Mouse (Mus musculus) lung, postnatal 0 days (tissue): Measurements from ENCODE around the gene H1foo. TPM values are rescaled to one million over a fixed set of nuclear protein-coding genes. Genes with fewer than 3 reads are reported as not detected.
A peak's percentile ranks its signal among the peaks of the same experiment; 100 is the strongest.

ENCODE experiments used
- ATAC-seq: fragments of 200-750 bp; cut with Nextera tagmentation; 2 replicates; pipeline ENCODE4 v1.8.0; 2017; ENCODE audit warnings: moderate library complexity
- DNase-seq: peaks from one replicate; pipeline ENCODE4 v3.0.0-alpha.2; 2016; ENCODE audit warnings: low spot score
- H3K27ac ChIP-seq: fragments of 300-500 bp; sonication (generic); 2 replicates; pipeline ENCODE4 v1.5.1; 2014; ENCODE audit warnings: antibody characterized with exemption, mild to moderate bottlenecking, low read length, mixed read lengths
- H3K27me3 ChIP-seq: fragments of 300-500 bp; sonication (generic); replicated peaks from 2 replicates; pipeline ENCODE4 v1.6.1; 2014; ENCODE audit warnings: low read length, mixed read lengths; ENCODE audit not compliant: insufficient read depth
- H3K36me3 ChIP-seq: fragments of 300-500 bp; sonication (generic); 2 replicates; pipeline ENCODE4 v1.6.1; 2014; ENCODE audit warnings: low read length, mixed read lengths; ENCODE audit not compliant: insufficient read depth
- H3K4me1 ChIP-seq: fragments of 300-500 bp; sonication (generic); 2 replicates; pipeline ENCODE4 v1.6.1; 2014; ENCODE audit warnings: antibody characterized with exemption, low read depth, low read length, mixed read lengths; ENCODE audit not compliant: insufficient read depth
- H3K4me2 ChIP-seq: fragments of 300-500 bp; sonication (generic); replicated peaks from 2 replicates; pipeline ENCODE4 v1.6.1; 2014; ENCODE audit warnings: low read depth, mild to moderate bottlenecking, low read length, moderate library complexity, mixed read lengths
- H3K4me3 ChIP-seq: fragments of 300-500 bp; sonication (generic); 2 replicates; pipeline ENCODE4 v1.5.1; 2014; ENCODE audit warnings: low read depth, low read length
- H3K9ac ChIP-seq: fragments of 300-500 bp; sonication (generic); replicated peaks from 2 replicates; pipeline ENCODE4 v1.6.1; 2014; ENCODE audit warnings: low read depth, mild to moderate bottlenecking
- H3K9me3 ChIP-seq: fragments of 300-500 bp; sonication (generic); 2 replicates; pipeline ENCODE4 v1.6.1; 2016; ENCODE audit warnings: low read length, mixed read lengths
- CTCF ChIP-seq: IDR thresholded peaks from 2 replicates; pipeline ENCODE4 v1.5.1; 2016; ENCODE audit warnings: antibody characterized with exemption, mild to moderate bottlenecking
- EP300 ChIP-seq: IDR thresholded peaks from 2 replicates; pipeline ENCODE4 v1.6.1; 2016; ENCODE audit warnings: antibody characterized with exemption, mild to moderate bottlenecking, control low read depth
- WGBS: fragments of 180-500 bp; shearing (Covaris S2); extraction: QIAGEN DNeasy Blood & Tissue Kit; methylation state at CpG from one replicate; pipeline ENCODE4 v1.1.7; 2014; 5-methylcytosine and 5-hydroxymethylcytosine counted together
- polyA plus RNA-seq: library from polyadenylated mRNA; unstranded; fragments of >200 nt; fragmentation: Nextera tagmentation; extraction: Ambion mirVana; gene quantifications from 2 replicates; pipeline ENCODE4 v1.2.1, GENCODE M21; 2015

H1foo gene
- polyA plus RNA-seq, 1 experiment from 2014 or later: not detected

DNA sequence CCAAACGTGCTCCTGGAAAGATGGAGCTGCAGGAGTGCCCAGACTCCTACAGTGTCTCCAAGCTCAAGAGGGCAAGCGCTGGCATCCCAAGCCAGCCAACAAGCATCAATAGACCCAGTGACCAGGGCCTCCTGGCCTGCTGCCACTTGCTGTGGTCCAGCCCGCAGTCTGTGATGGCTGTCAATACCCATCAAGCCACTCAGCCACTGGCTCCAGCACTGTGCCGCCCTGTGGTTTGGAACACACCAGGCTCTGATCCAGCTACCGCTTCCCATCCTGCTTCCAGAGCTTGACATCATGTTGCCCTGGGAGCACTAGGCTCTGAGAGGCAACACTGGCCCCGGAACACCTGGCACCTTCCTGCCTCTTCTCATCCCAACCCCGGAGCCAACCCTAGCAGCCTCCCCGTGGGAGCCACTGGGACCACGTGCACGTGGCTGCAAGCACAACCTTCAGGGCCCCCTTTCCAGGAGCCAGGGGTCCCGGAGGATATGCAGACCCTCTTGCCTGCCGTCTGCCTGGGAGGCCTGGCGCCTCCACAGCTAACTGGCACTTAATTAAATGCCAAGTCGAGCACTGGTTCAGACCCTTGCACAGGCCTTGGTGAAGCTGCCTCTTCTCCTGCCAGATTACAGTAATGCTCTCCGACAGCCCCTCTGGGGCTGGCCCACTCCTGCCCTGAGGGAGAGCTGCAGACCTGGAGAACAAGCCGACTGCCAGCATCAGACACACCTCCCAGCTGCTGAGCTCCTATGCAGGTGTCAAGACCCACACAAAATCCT, 29.3 kb downstream of the H1foo start:
- Histone ChIP-seq H3K27ac (no peak overlapping the region), H3K4me2 (no peak overlapping the region), H3K27me3 (no peaks in the 10 kb centered on the region), H3K36me3 (peaks cover 33% of the 10 kb centered on the region), H3K9ac (no peak overlapping the region), H3K9me3 (no peaks in the 10 kb centered on the region), H3K4me1 (peaks cover 8% of the 10 kb centered on the region; the same call in 1 of the 2 replicates), H3K4me3 (no peak overlapping the region)
- DNase-seq (no peak), ATAC-seq (no peak)
- WGBS: 81% methylated on average over 16 of the region's 16 CpGs
- TF ChIP-seq EP300: no peak
- no peak for TF ChIP-seq CTCF

DNA sequence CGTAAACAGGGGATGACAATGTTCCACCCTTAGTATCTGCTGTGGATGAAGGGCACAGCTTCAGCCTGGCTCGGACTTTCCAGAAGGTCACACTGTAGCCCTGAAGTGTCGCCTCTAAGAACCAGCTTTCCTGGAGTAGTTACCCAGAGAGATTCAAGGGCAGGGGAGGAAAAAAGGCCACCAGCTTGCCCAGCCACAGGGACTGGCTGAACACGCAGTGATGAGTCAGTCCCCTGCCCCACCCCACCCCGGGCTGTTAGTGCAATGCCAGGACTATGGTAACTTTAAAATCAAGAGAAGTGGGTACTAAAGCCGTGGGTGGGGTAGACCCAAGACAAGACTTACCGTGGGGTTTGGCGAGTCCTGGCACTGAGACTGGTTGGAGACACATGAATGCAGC, 30.9 kb downstream of the H1foo start:
- H3K4me3 ChIP-seq: no peak overlapping the region
- WGBS: 78% methylated on average over 8 of the region's 8 CpGs
- no peak overlapping the region for H3K4me2 ChIP-seq
- ATAC-seq (no peak), DNase-seq (no peak)
- TF ChIP-seq EP300: no peak
- no peak for TF ChIP-seq CTCF
- H3K27me3 ChIP-seq: no peaks in the 10 kb centered on the region
- peaks cover 8% of the 10 kb centered on the region; the same call in 1 of the 2 replicates for H3K4me1 ChIP-seq
- no peaks in the 10 kb centered on the region for H3K9me3 ChIP-seq
- H3K27ac ChIP-seq: no peak overlapping the region
- no peak overlapping the region for H3K9ac ChIP-seq
- H3K36me3 ChIP-seq: peaks cover 34% of the 10 kb centered on the region

DNA sequence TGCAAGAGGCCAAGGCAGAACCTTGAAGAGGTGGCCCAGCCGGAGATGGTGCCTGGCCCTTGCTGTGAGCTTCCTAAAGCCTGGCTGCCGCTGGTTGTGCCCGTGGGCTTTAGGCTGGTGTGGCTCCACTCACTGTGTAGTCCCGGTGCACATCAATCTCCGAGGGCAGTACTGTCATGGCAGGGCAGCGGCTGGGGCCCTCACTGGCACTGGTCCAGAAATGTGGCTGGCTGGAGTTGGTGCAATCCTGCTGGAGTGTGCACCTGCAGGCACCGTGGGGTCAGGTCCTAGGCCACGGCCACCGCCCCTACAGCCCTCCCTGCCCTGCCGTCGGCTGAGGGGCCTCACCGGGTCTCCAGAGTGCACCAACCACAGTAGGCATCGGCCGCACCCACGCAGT, 33.1 kb downstream of the H1foo start:
- TF ChIP-seq CTCF (no peak), EP300 (no peak)
- Histone ChIP-seq H3K4me3 (no peak overlapping the region), H3K9me3 (no peaks in the 10 kb centered on the region), H3K36me3 (peaks cover 34% of the 10 kb centered on the region), H3K9ac (no peak overlapping the region), H3K4me1 (no peaks in the 10 kb centered on the region), H3K27ac (no peak overlapping the region), H3K27me3 (no peaks in the 10 kb centered on the region), H3K4me2 (no peak overlapping the region)
- WGBS: 69% methylated on average over 15 of the region's 15 CpGs
- DNase-seq (no peak), ATAC-seq (no peak)

DNA sequence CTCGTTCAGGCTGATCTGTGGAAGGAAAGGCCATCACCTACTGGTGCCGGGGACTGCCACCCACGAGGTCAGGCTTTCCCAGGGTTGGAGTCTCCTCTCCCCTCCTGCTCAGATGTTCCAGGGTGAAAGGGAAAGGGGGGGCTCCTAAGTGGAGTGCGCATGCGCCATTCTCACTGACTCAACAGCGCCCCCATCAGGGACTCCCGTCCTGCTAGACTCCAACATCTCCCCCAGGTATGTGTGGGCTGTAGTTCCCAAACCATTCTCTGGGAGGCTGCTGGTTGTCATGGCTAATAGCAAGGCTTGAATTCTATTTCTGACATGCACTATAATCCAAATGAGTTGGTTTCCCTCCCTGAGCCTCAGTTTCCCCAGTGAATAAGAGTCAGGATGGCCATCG, 33.9 kb downstream of the H1foo start:
- H3K27me3 ChIP-seq: no peaks in the 10 kb centered on the region
- TF ChIP-seq EP300: no peak
- peak; percentile 48 for TF ChIP-seq CTCF
- no peak overlapping the region for H3K27ac ChIP-seq
- H3K9ac ChIP-seq: no peak overlapping the region
- 0 out of 2 replicates have a peak, but pooled peaks cover 3% of the 10 kb centered on the region for H3K4me1 ChIP-seq
- H3K4me3 ChIP-seq: no peak overlapping the region
- H3K9me3 ChIP-seq: no peaks in the 10 kb centered on the region
- no peak for DNase-seq
- no peak for ATAC-seq
- WGBS: 68% methylated on average over 8 of the region's 8 CpGs
- H3K36me3 ChIP-seq: peaks cover 32% of the 10 kb centered on the region
- no peak overlapping the region for H3K4me2 ChIP-seq

DNA sequence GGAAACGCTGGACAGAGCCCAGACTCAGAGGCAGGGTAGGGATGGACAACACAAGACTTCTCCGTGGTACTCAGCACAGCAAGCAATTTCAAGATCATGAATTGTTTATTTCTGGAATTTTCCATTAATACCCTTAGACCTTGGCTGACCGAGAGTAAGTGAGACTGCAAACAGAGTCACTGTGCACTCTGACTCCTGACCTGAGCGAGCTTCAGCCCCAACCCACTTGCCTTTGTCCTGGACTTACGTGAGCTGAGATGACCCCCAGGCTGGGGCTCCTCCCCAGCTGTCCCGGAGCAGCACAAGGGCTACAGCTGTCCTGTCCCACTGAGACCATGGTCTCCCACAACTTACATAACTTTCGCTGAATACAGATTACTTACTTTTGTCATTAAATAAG, 38.2 kb downstream of the H1foo start:
- Histone ChIP-seq H3K4me1 (peaks cover 22% of the 10 kb centered on the region; the same call in 1 of the 2 replicates), H3K27me3 (no peaks in the 10 kb centered on the region), H3K27ac (peak overlapping the region; percentile 71), H3K36me3 (peaks cover 12% of the 10 kb centered on the region; the same call in 1 of the 2 replicates), H3K9me3 (no peaks in the 10 kb centered on the region), H3K4me2 (0 out of 2 replicates have a peak overlapping the region, but pooled peaks have one; percentile 14), H3K9ac (no peak overlapping the region), H3K4me3 (no peak overlapping the region)
- 56% methylated on average over 7 of the region's 7 CpGs for WGBS
- TF ChIP-seq CTCF (no peak), EP300 (no peak)
- no peak for DNase-seq
- ATAC-seq: peak; percentile 29

DNA sequence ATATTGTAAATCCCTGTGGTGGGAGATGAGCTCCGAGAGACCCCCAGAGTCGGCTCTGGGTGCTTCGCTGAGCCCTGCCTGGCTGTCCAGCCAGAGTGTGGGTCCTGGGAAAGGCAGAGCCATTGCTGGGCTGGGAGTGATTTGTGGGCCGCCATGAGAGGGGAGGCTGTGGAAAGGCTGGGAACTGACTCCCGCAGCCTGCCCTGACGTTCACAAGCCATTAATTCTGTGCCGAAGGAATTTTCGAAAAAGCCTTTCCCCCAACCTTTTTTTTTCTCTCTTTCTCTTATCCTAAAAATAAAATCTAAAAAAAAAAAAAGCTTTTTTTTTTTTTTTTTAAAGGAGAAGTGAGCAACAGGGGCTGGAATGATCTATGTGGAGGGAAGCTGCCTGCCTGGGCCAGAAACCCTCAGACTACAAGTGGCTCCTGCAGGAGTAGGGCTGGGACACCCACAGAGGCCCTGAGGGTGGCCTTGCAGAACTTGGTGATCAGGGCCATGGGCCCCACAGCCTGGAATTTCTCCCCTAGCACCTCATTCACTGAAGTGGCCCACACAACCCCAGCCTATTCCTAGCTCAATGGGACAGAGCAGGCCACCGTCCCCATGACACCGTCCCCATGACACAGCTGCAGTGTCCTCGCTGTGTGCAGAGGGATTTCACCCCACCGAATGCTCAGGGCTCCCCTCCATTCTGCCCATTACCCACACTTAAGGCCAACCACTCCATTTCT, 38.7 kb downstream of the H1foo start:
- no peaks in the 10 kb centered on the region for H3K9me3 ChIP-seq
- 0 out of 2 replicates have a peak overlapping the region, but pooled peaks have one; percentile 14 for H3K4me2 ChIP-seq
- H3K4me3 ChIP-seq: no peak overlapping the region
- 45% methylated on average over 12 of the region's 12 CpGs for WGBS
- H3K4me1 ChIP-seq: peaks cover 22% of the 10 kb centered on the region; the same call in 1 of the 2 replicates
- H3K9ac ChIP-seq: no peak overlapping the region
- no peak for TF ChIP-seq CTCF
- TF ChIP-seq EP300: peak; percentile 43; the same call in 1 of the 2 replicates
- H3K27me3 ChIP-seq: no peaks in the 10 kb centered on the region
- peak overlapping the region; percentile 71 for H3K27ac ChIP-seq
- ATAC-seq (peak; percentile 76), DNase-seq (peak; percentile 78)
- H3K36me3 ChIP-seq: peaks cover 8% of the 10 kb centered on the region; the same call in 1 of the 2 replicates
